Mouse (Mus musculus) ES-E14 (cell line): ENCODE measurements around the gene Cnbd2.

Source experiments
- CHD2 ChIP-seq: IDR thresholded peaks from 2 replicates; pipeline ENCODE4 v1.6.1; 2014; ENCODE audit warnings: mild to moderate bottlenecking, low read depth, low read length, inconsistent platforms
- HCFC1 ChIP-seq: IDR thresholded peaks from 2 replicates; pipeline ENCODE4 v1.6.1; 2012; ENCODE audit warnings: low read length, inconsistent platforms, borderline replicate concordance; ENCODE audit not compliant: insufficient read depth
- ZC3H11A ChIP-seq: IDR thresholded peaks from 2 replicates; pipeline ENCODE4 v1.6.1; 2012; ENCODE audit warnings: low read depth, mild to moderate bottlenecking, inconsistent platforms, low read length, borderline replicate concordance
- ZNF384 ChIP-seq: IDR thresholded peaks from 2 replicates; pipeline ENCODE4 v1.6.1; 2012; ENCODE audit warnings: low read depth, low read length, inconsistent platforms

DNA sequence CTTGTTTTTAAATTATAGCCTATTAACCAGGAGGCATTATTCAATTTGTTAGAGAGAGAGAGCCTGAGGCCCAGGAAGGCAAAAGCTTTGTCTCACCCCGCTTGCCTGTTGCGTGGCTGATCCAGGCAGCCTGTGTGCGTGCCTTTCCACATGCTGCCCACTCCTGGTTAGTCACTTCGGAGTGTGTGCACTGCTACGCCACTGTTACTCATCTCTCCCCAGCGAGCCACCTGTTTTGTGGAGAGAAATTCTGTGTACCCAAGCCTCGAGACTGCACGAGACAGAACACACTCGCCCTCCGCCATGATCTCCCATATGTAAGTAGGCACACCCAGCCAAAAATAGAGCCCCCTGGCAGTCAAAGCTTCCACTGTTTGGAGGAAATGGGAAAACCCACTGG lies 67.8 kb downstream of the Cnbd2 start:
- TF ChIP-seq CHD2 (no peak), ZC3H11A (no peak), HCFC1 (no peak), ZNF384 (no peak)
